Mouse (Mus musculus) heart, adult 18-20 months (tissue): ENCODE results near the gene Vmn1r236. TPM values are rescaled to one million over a fixed set of nuclear protein-coding genes. Genes with fewer than 3 reads are reported as not detected.

Experiments used
- DNase-seq, 2 experiments: peaks; one replicate each; pipeline ENCODE4 v3.0.0; 2021 to 2022; ENCODE audit warnings: mixed read lengths in 1 of 2
- long read RNA-seq, 2 experiments: library from polyadenylated mRNA; stranded (forward); transcript quantifications; one replicate each; pipeline ENCODE4 v2.0.0; 2021
- microRNA-seq, 2 experiments: library from miRNA; unstranded; fragments of <30 nt; microRNA quantifications; one replicate each; pipeline ENCODE4 v1.2.0; 2022
- total RNA-seq, 2 experiments: library from RNA; stranded (reverse); gene quantifications; 2 replicates each; pipeline ENCODE4 v1.2.3; 2021

Vmn1r236 gene
- total RNA-seq: not detected
- long read RNA-seq, experiment 1: 0 reads
- long read RNA-seq, experiment 2: 0 reads

DNA sequence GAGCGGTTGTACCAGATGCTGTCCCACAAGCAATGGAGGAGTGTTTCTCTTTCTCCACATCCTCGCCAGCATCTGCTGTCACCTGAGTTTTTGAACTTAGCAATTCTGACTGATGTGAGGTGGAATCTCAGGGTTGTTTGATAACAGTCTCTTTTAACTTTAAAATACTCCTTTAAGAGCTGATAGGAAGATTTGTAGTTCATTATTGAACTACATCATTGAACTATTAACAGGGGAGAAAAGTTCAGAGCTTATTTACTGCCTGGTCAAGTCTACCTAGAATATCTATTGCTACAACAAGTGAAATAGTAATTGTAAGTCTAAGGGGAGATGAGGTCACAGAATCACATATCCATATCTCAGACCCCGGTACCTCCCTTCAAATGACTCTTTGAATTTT, at the start of gene Vmn1r236:
TSS of gene Vmn1r236 (plus strand) at position 301 of the 400 bp plus-strand sequence.
- DNase-seq: no peak

DNA sequence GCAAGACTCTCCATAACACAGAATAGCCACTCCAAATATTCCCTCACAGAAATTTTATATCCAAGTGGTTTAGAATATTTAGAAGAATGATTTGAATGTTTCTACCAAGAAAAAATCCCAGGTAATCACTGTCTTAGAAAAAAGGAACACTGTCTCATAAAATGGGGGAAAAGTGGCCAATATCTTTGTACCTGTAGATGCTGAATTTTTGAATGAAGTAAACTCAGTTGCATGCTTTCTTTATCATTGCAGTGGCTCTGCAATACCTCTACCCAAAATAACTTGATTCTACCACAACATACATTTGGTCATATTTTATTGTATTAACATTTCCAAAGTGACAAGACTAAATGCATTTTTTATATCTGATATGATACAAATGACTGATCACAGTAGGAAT, 26.6 kb upstream of the Vmn1r236 start, which contains the start of gene Vmn1r235:
TSS of gene Vmn1r235 (plus strand) at position 301 of the 400 bp plus-strand sequence.
- no peak for DNase-seq

DNA sequence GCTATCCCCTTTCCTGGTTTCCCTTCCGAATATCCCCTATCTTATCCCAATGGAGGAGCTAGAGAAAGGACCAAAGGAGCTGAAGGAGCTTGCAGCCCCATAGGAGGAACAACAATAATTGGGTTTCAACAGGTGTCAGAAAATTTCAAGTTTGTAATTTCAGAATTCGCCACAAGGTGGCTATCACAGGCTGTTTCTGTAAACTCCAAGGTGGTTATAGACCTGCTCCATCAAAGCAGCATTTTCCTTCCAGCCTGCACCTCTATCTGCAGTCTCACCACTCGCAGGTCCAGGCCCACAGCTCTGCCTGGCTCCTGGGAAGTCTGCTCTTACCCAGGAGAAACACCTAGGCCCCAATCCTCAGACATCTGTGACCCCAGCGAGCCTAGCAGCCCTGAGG, 10.6 kb upstream of the Vmn1r236 start:
- peak; percentile 35 to 62 for DNase-seq

DNA sequence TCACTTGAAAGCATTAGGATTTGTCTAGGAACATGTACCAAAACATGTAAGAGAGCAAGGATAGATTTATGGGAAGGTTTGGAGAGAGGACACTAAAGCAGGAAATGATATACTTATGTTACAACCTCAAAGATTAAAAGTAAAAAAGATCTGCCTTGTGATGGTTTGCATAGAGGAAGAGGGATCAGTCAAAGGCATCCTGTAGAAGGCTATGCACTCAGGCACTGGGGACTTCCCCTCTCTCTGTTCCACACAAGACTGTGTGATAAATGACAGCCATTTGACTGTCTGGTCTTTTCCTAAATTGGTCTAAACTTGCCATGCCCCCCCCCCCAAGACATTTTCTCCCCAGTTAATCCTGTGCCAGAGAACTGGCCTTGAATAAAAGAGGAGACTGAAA, 1.7 kb downstream of the Vmn1r236 start:
- DNase-seq: no peak

DNA sequence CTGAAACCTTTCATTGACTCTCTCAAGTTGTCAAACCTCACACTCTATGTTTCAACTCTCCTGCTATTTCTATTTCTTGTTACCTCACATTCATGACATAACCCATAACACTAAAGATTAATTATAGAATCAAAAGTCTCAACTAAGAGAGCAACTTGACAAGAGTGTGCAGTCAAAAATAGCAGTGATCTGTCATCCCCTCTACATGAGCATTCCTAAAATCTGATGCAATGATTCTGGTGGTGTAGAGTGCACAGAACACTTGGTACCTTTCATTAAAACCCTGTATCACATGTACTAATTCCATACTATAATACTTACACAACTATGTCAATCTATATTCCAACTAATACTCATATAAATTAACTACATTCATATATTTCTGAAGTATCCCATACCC, 7.0 kb downstream of the Vmn1r236 start:
- no peak for DNase-seq

DNA sequence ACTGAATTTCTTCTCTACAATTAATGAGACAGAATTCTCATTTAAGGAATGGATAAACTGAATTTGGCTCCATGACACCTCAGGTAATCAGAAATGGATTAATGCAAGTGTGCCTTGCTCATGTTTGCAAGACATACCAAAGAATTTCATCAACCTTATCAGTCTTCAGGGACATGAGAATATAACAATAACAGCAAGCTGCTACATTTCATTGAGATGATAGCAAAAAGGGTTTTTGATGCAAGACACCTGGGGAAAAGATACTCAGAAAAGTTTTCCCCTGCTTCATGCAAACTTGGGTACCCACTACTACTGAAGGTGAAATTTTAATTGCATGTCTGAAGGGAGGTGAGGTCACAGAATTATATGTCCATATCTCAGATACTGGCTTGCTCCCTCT, 28.8 kb downstream of the Vmn1r236 start, which contains the start of gene Vmn1r237:
TSS of gene Vmn1r237 (plus strand) at position 301 of the 400 bp plus-strand sequence.
- no peak for DNase-seq

Small RNA genes within 50 kb of the gene (microRNA-seq; reads per million reads assigned to microRNA genes)
- gene Gm26384: 0 reads per million in 2 experiments

Other genes with a start within 250 kb of the Vmn1r236 start
- not detected for gene Vmn1r234, start 56.9 kb upstream of the Vmn1r236 start, total RNA-seq
- gene Vmn1r235, start 26.5 kb upstream of the Vmn1r236 start, total RNA-seq: not detected
- not detected for gene Vmn1r237, start 28.9 kb downstream of the Vmn1r236 start, total RNA-seq
- gene Zfp677, start 100.8 kb downstream of the Vmn1r236 start, total RNA-seq: 1 to 10 TPM in 1 of 2 experiments, under 1 TPM in 1; 0.79 to 1.3 TPM
- gene Zfp54, start 140.3 kb downstream of the Vmn1r236 start, total RNA-seq: under 1 TPM; 0.89 to 0.95 TPM
- gene Zfp51, start 167.4 kb downstream of the Vmn1r236 start, total RNA-seq: 1 to 10 TPM; 5.9 to 6.9 TPM
- gene Zfp53, start 206.1 kb downstream of the Vmn1r236 start, total RNA-seq: 1 to 10 TPM; 2.1 to 2.4 TPM